Mouse (Mus musculus) testis, postnatal 10 days (tissue): ENCODE data around the gene Fignl2.

Experiments
- DNase-seq: peaks from one replicate; pipeline ENCODE4 v3.0.0; 2021; ENCODE audit warnings: low spot score

The Fignl2 gene

DNA sequence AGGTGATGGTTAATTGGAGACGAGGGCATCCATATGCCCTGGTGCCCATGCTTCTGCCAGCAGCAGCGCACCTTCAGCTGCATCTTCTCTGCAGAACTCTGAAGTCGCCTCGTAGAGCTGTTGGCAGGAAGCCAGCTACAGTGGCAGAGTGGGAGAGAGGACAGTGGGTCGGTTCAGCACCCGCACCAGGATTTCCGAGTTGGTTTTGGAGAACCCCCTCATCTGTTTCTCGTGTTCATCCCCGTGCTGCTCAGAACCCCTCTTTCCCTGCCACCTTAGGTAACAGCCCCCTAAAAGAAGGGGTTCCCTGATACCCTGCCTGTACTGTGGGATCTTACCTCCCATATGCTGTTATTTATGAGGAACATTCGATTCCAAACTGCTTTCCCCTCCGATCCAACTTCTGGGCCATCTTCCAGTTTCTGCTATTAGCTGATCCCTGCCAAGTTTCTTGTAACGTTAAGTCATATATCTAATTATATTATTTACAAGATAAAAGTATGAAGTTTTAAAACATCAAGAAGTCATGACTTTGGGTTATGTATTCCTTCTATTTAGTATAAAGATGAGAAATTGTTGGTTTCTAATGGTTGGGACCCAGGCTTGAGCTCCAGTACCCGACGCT lies 69.9 kb downstream of the Fignl2 start:
- DNase-seq: no peak

DNA sequence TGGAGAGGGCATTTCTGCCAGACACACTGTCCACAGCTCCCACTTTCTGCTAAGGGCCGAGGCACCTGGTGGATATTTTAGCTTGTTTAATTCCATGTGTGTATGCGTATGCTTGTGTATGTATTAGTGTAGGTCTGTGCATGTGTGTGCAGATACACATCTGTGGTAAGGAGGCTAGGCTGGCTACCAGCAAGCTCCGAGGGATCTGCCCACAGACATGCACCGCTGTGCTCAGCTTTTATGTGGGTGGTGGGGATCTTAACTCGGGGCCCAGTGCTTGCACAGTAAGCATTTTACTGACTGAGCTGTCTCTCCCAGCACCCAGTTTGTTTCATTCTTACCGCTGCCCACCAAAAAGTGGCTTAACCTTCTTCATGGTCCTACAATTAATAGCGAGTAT lies 71.1 kb downstream of the Fignl2 start:
- no peak for DNase-seq

DNA sequence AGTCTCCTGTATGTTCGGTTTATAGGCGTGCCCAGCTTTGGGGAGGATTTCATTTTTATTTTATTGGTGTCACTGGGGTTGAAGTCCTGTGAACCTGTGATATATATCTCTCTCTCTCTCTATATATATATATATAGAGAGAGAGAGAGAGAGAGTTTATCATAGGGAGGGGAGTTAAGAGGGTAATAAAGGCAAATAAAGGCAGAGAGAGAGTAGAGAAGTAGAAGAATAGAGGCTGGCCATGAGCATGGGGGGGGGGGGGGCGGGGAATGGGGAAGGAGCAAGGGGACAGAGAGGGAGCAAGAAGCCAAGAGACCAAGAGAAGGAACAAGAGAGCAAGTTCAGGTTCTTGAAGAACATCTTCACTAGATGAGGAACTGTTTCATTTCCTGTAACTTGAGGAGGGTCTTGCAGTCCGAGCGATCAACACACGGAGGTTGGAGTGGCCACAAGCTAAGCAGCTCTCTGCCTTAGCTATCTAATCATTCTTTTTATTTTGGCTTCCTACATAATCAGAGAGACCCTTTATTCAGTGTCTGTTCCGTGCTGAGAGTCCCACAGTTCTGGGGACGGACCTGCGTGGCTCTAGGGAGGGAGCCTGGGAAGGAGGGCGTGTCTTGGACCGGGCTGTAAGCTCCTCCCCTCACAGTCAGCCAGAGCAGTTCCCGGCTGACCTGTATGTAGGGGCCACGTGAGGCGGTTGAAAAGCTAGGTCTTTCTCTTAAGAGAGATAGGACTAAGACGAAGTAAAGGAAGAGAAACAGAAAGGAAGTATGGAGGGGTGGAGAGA lies 71.9 kb downstream of the Fignl2 start:
- DNase-seq: no peak

DNA sequence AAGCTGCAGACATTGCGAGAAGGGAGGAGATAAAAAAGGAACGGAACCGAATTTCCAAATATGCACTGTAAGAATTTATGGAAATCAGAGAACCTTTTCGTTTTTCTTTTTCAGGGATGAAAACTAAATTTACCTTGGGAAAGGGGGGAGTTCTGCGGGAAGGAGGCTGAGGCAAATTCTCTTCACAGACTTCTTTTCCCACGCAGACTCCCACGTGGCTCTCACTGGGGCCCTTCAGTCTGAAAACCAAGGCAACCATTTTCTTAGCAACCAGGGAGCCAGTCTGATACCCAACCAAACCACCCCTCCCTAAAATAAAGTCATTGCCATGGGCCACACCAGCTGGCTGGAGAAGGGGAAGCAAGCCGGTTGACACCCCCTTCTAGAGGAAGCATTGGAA lies 72.7 kb downstream of the Fignl2 start:
- no peak for DNase-seq

DNA sequence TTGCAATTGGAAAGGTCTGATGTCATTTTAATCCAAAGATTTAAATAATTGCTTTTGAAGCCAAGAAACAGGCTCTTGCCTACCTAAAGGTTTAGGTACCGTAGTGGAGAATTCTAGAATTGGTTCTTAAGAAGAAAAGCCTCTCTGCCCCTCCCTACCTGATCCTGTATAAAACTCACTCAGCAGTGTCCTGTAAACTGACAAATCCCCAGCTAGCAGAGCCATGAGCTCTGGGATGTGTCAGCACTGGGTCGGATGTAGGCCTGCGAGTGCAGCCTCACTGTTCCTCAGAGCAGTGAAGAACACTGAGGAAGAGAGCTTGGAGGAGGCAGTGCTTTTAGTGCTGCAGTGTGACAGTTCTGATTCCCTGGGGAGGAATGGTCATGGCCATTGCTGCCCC lies 73.8 kb downstream of the Fignl2 start:
- no peak for DNase-seq

DNA sequence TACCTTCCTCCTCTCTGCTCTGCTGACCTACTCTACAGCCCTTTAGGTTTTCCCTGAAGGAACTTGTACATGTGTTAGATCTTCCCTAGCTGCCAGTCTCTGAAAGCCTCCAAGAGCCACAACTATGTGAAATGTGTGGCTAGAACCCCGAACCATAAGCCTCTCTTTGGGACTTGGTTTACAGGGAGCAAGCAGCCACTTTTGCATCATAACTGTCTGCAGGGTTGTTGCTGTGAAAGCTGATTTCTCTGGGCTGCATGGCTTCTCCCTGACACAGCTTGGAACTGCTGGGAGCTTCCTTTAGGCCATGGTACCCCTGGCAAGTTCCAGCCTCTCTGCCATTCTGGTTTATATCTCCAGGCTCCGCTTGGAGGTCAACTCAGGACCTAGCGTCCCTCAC lies 75.9 kb downstream of the Fignl2 start:
- no peak for DNase-seq

DNA sequence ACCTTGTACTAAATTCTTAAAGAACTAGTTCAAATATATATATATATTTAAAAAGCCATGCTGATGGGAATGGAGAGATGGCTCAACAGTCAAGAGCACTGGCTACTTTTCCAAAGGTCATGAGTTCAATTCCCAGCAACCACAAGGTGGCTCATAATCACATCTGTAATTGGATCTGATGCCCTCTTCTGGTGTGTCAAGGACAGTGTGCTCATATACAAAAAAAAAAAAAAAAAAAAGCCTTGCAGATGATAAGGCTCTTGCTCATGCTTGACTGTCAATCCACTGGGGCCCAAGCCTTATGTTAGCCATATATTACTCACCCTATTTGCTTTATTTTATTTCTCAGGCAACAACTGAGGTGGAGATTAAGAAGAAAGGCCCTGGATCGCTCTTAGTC lies 76.7 kb downstream of the Fignl2 start:
- DNase-seq: no peak
